Mouse (Mus musculus): Measurements from ENCODE around the gene Tnrc6c. TPM values are rescaled to one million over a fixed set of nuclear protein-coding genes. Genes with fewer than 3 reads are reported as not detected.
A peak's percentile ranks its signal among the peaks of the same experiment; 100 is the strongest.
"Not testable (repeated sequence)": the region's sequence is repeated elsewhere in the genome, so short reads cannot be mapped to it uniquely, and the experiment has no call there.

The Tnrc6c gene
- polyA plus RNA-seq, 1 experiment from 2014 or later = 24.3 TPM

DNA sequence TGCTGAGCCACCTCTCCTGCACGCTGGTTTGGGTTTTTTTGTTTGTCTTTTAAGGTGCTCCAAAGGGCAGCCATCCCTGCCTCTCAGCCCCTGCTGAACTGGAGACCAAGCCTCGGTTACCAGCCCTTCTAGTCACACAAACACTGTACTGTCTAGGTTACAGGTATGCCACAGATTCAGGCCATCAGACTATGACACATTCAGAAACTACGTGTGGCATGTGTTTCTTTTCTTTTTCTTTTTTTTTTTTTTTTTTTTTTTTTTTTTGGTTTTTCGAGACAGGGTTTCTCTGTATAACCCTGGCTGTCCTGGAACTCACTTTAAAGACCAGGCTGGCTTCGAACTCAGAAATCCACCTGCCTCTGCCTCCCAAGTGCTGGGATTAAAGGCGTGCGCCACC is 134.4 kb downstream of the Tnrc6c start:
- peaks cover 49% of the 10 kb centered on the region for H3K27me3 ChIP-seq
- not testable (repeated sequence) for H3K9ac ChIP-seq (replicated peaks)

DNA sequence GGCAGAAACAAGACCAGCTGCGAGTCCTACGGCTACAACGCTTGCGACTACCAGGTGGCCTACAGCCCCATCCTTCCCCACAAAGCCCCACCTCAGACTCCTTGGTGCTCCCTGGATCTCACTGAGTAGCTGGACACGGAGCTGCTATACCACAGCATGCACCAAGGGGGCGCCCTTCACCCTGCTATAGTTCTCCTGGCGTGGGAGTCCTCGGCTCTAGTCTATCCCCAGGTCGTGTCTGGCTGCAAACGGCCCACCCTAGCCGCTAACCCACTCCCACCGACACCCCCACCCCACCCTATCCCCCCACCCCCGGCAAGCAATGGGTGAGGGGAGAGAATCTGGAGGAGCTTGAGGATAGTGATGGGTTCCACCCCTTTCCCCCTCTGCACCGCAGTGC is 136.2 kb downstream of the Tnrc6c start:
- no peaks in the 10 kb centered on the region for H3K36me3 ChIP-seq
- no peaks in the 10 kb centered on the region for H3K9me3 ChIP-seq
- 6% methylated on average over 14 of the region's 14 CpGs for WGBS
- H3K27ac ChIP-seq (replicated peaks) = no peak overlapping the region
- no peak overlapping the region for H3K4me3 ChIP-seq
- peak overlapping the region; percentile 28 for H3K4me2 ChIP-seq (replicated peaks)
- no peak overlapping the region for H3K9ac ChIP-seq (replicated peaks)
- H3K27me3 ChIP-seq = peaks cover 37% of the 10 kb centered on the region
- no peak for ATAC-seq (ENCODE audit: low FRiP score, low read depth)
- peaks cover 12% of the 10 kb centered on the region for H3K4me1 ChIP-seq

More for the DNA sequence above, 134.4 kb downstream of the Tnrc6c start:
- not testable (repeated sequence) for H3K9me3 ChIP-seq; ATAC-seq (ENCODE audit: low FRiP score, low read depth); H3K4me3 ChIP-seq; H3K36me3 ChIP-seq; H3K4me2 ChIP-seq (replicated peaks); H3K27ac ChIP-seq (replicated peaks)
- WGBS = 79% methylated on average over 7 of the region's 7 CpGs
- peaks cover 16% of the 10 kb centered on the region for H3K4me1 ChIP-seq

- Histone ChIP-seq H3K4me1 (peaks cover 12% of the 10 kb centered on the region), H3K4me2 (replicated peaks) (peak overlapping the region; percentile 28), H3K9ac (replicated peaks) (no peak overlapping the region), H3K9me3 (no peaks in the 10 kb centered on the region), H3K27ac (replicated peaks) (no peak overlapping the region), H3K36me3 (no peaks in the 10 kb centered on the region), H3K4me3 (no peak overlapping the region), H3K27me3 (peaks cover 37% of the 10 kb centered on the region)
- ATAC-seq (ENCODE audit: low FRiP score, low read depth) = no peak
- WGBS = 35% methylated on average over 23 of the region's 23 CpGs
Measured at GRCm38 (mm10) chr11:117790703-117791440, 136.8 kb downstream of the Tnrc6c start.

DNA sequence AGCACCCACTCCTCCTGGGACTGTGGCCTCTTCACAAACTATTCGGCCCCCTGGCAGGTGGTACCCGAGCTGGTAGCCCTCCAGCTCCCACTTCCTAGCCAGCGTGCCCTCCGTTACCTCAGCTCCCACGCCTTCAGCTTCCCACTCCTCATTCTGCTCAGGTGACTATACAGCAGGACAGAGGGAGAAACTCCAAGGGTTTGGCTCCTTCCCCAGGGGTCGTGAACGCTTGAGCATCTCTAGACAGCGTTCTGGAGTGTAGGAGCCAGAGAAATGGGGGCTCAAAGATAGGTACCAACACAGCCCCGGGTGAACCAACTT is 137.3 kb downstream of the Tnrc6c start:
- H3K4me3 ChIP-seq = no peak overlapping the region
- peaks cover 12% of the 10 kb centered on the region for H3K4me1 ChIP-seq
- no peak for ATAC-seq (ENCODE audit: low FRiP score, low read depth)
- no peak overlapping the region for H3K27ac ChIP-seq (replicated peaks)
- no peaks in the 10 kb centered on the region for H3K36me3 ChIP-seq
- no peak overlapping the region for H3K4me2 ChIP-seq (replicated peaks)
- peaks cover 37% of the 10 kb centered on the region for H3K27me3 ChIP-seq
- H3K9me3 ChIP-seq = no peaks in the 10 kb centered on the region
- H3K9ac ChIP-seq (replicated peaks) = no peak overlapping the region
- WGBS = 87% methylated on average over 9 of the region's 9 CpGs

- H3K9ac ChIP-seq (replicated peaks) = no peak overlapping the region
- H3K36me3 ChIP-seq = no peaks in the 10 kb centered on the region
- H3K4me2 ChIP-seq (replicated peaks) = no peak overlapping the region; the same call in 1 of the 2 replicates
- H3K27me3 ChIP-seq = peaks cover 37% of the 10 kb centered on the region
- no peak overlapping the region for H3K4me3 ChIP-seq
- H3K4me1 ChIP-seq = peaks cover 12% of the 10 kb centered on the region
- no peak overlapping the region for H3K27ac ChIP-seq (replicated peaks)
- ATAC-seq (ENCODE audit: low FRiP score, low read depth) = no peak
- WGBS = 7% methylated on average over 22 of the region's 22 CpGs
- H3K9me3 ChIP-seq = no peaks in the 10 kb centered on the region
Measured at GRCm38 (mm10) chr11:117792281-117792888, 138.3 kb downstream of the Tnrc6c start.

GRCm38 (mm10) chr11:117794035-117794551 is 140.0 kb downstream of the Tnrc6c start:
- no peak for ATAC-seq (ENCODE audit: low FRiP score, low read depth)
- Histone ChIP-seq H3K9me3 (no peaks in the 10 kb centered on the region), H3K4me1 (peaks cover 15% of the 10 kb centered on the region), H3K27me3 (peaks cover 40% of the 10 kb centered on the region), H3K27ac (replicated peaks) (no peak overlapping the region), H3K4me2 (replicated peaks) (no peak overlapping the region), H3K4me3 (no peak overlapping the region), H3K9ac (replicated peaks) (no peak overlapping the region), H3K36me3 (no peaks in the 10 kb centered on the region)
- 49% methylated on average over 4 of the region's 4 CpGs for WGBS

DNA sequence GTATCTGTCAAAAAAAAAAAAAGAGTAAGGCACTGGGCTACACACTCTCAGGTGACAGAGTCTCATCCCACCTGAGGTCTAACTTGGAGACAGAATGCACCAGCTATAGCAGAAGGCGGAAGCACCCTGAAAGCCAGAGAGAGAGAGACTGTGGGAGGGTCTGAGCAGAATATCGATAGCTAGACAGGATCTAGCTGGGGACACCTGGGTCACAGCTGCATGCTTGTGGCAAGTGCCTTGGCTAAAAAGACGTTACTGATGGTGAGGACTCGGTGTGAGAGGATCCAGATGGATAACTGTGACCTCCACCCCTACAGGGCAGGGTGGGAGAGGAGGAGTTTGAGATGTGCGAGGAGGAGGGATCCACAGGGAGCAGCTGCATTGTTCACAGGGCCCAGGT is 142.9 kb downstream of the Tnrc6c start:
- no peak for ATAC-seq (ENCODE audit: low FRiP score, low read depth)
- H3K4me2 ChIP-seq (replicated peaks) = no peak overlapping the region
- no peak overlapping the region for H3K27ac ChIP-seq (replicated peaks)
- H3K36me3 ChIP-seq = no peaks in the 10 kb centered on the region
- WGBS = 49% methylated on average over 5 of the region's 5 CpGs
- peaks cover 7% of the 10 kb centered on the region; the same call in 1 of the 2 replicates for H3K4me1 ChIP-seq
- no peak overlapping the region for H3K4me3 ChIP-seq
- H3K27me3 ChIP-seq = peaks cover 17% of the 10 kb centered on the region
- H3K9me3 ChIP-seq = no peaks in the 10 kb centered on the region
- H3K9ac ChIP-seq (replicated peaks) = no peak overlapping the region

- H3K36me3 ChIP-seq = no peaks in the 10 kb centered on the region
- 58% methylated on average over 9 of the region's 9 CpGs for WGBS
- no peak for ATAC-seq (ENCODE audit: low FRiP score, low read depth)
- H3K4me3 ChIP-seq = no peak within 1 kb of the TSS
- H3K4me2 ChIP-seq (replicated peaks) = no peak within 1 kb of the TSS
- H3K9me3 ChIP-seq = no peaks in the 10 kb centered on the region
- no peak within 1 kb of the TSS for H3K9ac ChIP-seq (replicated peaks)
- peaks cover 4% of the 10 kb centered on the region; the same call in 1 of the 2 replicates for H3K4me1 ChIP-seq
- H3K27me3 ChIP-seq = peaks cover 11% of the 10 kb centered on the region
- no peak within 1 kb of the TSS for H3K27ac ChIP-seq (replicated peaks)
Measured at GRCm38 (mm10) chr11:117797511-117798159, 143.5 kb downstream of the Tnrc6c start, which contains the start of gene 6030468B19Rik. Gene 6030468B19Rik, plus strand, starts transcription at chr11:117797660.

DNA sequence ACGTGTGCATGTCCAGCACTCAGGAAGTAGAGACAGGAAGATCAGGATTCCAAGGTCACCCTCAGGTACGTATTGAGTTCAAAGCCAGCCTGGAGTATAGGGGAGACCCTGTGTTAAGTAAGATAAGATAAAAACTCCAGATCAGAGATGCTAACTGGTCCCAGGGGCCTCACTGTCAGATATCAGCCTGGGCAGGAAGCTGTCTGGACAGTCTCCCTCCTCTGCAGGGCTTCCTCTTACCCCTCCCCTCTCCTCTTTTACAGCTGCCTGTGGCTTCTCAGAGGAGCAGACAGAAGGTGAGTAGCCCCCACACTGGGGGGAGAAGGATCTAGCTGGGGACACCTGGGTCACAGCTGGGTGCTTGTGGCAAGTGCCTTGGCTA is 144.1 kb downstream of the Tnrc6c start:
- no peak overlapping the region for H3K4me3 ChIP-seq
- no peak overlapping the region for H3K9ac ChIP-seq (replicated peaks)
- WGBS = 58% methylated on average over 2 of the region's 2 CpGs
- no peak overlapping the region for H3K27ac ChIP-seq (replicated peaks)
- H3K27me3 ChIP-seq = peaks cover 8% of the 10 kb centered on the region
- no peaks in the 10 kb centered on the region for H3K36me3 ChIP-seq
- no peak for ATAC-seq (ENCODE audit: low FRiP score, low read depth)
- no peaks in the 10 kb centered on the region for H3K9me3 ChIP-seq
- peaks cover 2% of the 10 kb centered on the region; the same call in 1 of the 2 replicates for H3K4me1 ChIP-seq
- H3K4me2 ChIP-seq (replicated peaks) = no peak overlapping the region

DNA sequence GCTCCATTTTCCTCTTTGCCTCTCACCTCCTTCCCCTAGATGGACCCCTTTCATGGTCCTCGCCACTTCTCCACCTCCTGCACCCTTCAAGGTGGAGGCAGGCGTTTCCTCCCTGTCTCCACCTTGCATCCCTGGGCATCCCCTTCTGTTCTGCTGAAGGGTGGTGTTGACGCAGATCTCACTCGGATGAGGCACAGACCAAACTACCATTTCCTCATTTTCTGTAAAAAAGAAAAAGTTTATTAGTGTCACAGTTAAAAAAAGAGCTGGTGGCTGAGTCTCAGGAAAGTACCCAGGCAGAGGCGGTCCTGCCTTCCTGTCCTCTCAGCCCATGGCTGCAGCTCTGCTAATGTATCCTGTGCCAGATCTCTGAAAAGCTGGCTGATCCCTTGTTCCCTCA is 145.1 kb downstream of the Tnrc6c start:
- H3K9me3 ChIP-seq = no peaks in the 10 kb centered on the region
- H3K4me2 ChIP-seq (replicated peaks) = no peak overlapping the region
- 68% methylated on average over 5 of the region's 5 CpGs for WGBS
- no peak overlapping the region for H3K9ac ChIP-seq (replicated peaks)
- no peak for ATAC-seq (ENCODE audit: low FRiP score, low read depth)
- peaks cover 2% of the 10 kb centered on the region; the same call in 1 of the 2 replicates for H3K4me1 ChIP-seq
- no peak overlapping the region for H3K27ac ChIP-seq (replicated peaks)
- no peak overlapping the region for H3K4me3 ChIP-seq
- H3K36me3 ChIP-seq = no peaks in the 10 kb centered on the region
- 0 out of 2 replicates have a peak, but pooled peaks cover 3% of the 10 kb centered on the region for H3K27me3 ChIP-seq

DNA sequence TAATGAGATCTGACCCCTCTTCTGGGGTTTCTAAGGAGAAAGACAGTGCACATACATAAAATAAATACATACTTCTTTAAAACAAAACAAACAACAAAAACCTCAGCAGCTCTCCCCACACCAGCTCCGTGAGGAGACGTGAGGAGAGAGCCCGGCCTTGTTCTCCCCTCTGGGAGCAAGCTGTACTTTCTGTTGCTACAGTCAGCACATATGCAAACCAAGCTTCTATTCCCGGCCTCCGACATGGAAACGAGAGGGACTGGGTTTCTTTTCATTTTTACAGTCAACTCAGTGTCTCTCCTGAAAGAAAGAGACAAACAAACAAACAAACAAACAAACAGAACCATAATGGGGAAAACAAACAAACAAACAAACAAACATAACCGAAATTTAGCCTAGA is 145.9 kb downstream of the Tnrc6c start:
- no peaks in the 10 kb centered on the region for H3K9me3 ChIP-seq
- no peak overlapping the region for H3K4me3 ChIP-seq
- no peak for ATAC-seq (ENCODE audit: low FRiP score, low read depth)
- H3K27me3 ChIP-seq = 0 out of 2 replicates have a peak, but pooled peaks cover 3% of the 10 kb centered on the region
- H3K4me1 ChIP-seq = peaks cover 2% of the 10 kb centered on the region; the same call in 1 of the 2 replicates
- no peak overlapping the region for H3K4me2 ChIP-seq (replicated peaks)
- 84% methylated on average over 7 of the region's 7 CpGs for WGBS
- H3K27ac ChIP-seq (replicated peaks) = no peak overlapping the region
- H3K9ac ChIP-seq (replicated peaks) = no peak overlapping the region
- H3K36me3 ChIP-seq = no peaks in the 10 kb centered on the region

GRCm38 (mm10) chr11:117801650-117802049 is 147.6 kb downstream of the Tnrc6c start:
- no peaks in the 10 kb centered on the region for H3K9me3 ChIP-seq
- 0 out of 2 replicates have a peak, but pooled peaks cover 3% of the 10 kb centered on the region for H3K27me3 ChIP-seq
- no peak overlapping the region for H3K4me2 ChIP-seq (replicated peaks)
- ATAC-seq (ENCODE audit: low FRiP score, low read depth) = no peak
- no peaks in the 10 kb centered on the region for H3K36me3 ChIP-seq
- no peak overlapping the region for H3K9ac ChIP-seq (replicated peaks)
- no peak overlapping the region for H3K4me3 ChIP-seq
- no peak overlapping the region for H3K27ac ChIP-seq (replicated peaks)
- WGBS = 74% methylated on average over 7 of the region's 7 CpGs
- H3K4me1 ChIP-seq = peaks cover 2% of the 10 kb centered on the region; the same call in 1 of the 2 replicates

All from midbrain, embryonic 12.5 days (tissue).